Mouse (Mus musculus): Measurements from ENCODE around the gene Rab11fip4.
A peak's percentile ranks its signal among the peaks of the same experiment; 100 is the strongest.

The Rab11fip4 gene

GRCm38 (mm10) chr11:79714082-79714742 lies 123.2 kb downstream of the Rab11fip4 start:
- no peak for DNase-seq (ENCODE audit: low spot score)

GRCm38 (mm10) chr11:79714743-79715110 lies 123.7 kb downstream of the Rab11fip4 start:
- no peak for DNase-seq (ENCODE audit: low spot score)

GRCm38 (mm10) chr11:79715316-79715715 lies 124.3 kb downstream of the Rab11fip4 start:
- DNase-seq (ENCODE audit: low spot score) = no peak

GRCm38 (mm10) chr11:79715733-79716452 lies 124.9 kb downstream of the Rab11fip4 start:
- DNase-seq (ENCODE audit: low spot score) = no peak

GRCm38 (mm10) chr11:79716453-79716749 lies 125.4 kb downstream of the Rab11fip4 start:
- no peak for DNase-seq (ENCODE audit: low spot score)

- DNase-seq (ENCODE audit: low spot score) = no peak
Observed at GRCm38 (mm10) chr11:79717271-79717670, 126.3 kb downstream of the Rab11fip4 start.

GRCm38 (mm10) chr11:79717801-79718200 lies 126.8 kb downstream of the Rab11fip4 start:
- DNase-seq (ENCODE audit: low spot score) = no peak

- no peak for DNase-seq (ENCODE audit: low spot score)
Observed at GRCm38 (mm10) chr11:79718202-79718601, 127.2 kb downstream of the Rab11fip4 start.

- no peak for DNase-seq (ENCODE audit: low spot score)
Observed at GRCm38 (mm10) chr11:79718829-79719346, 127.9 kb downstream of the Rab11fip4 start.

GRCm38 (mm10) chr11:79720737-79721136 lies 129.7 kb downstream of the Rab11fip4 start:
- no peak for DNase-seq (ENCODE audit: low spot score)

GRCm38 (mm10) chr11:79722811-79723210 lies 131.8 kb downstream of the Rab11fip4 start:
- no peak for DNase-seq (ENCODE audit: low spot score)

- no peak for DNase-seq (ENCODE audit: low spot score)
Observed at GRCm38 (mm10) chr11:79725005-79725404, 134.0 kb downstream of the Rab11fip4 start.

GRCm38 (mm10) chr11:79729231-79730047 lies 138.4 kb downstream of the Rab11fip4 start:
- DNase-seq (ENCODE audit: low spot score) = peak; percentile 49

GRCm38 (mm10) chr11:79730462-79730861 lies 139.4 kb downstream of the Rab11fip4 start:
- no peak for DNase-seq (ENCODE audit: low spot score)

- no peak for DNase-seq (ENCODE audit: low spot score)
Observed at GRCm38 (mm10) chr11:79731476-79731875, 140.5 kb downstream of the Rab11fip4 start.

GRCm38 (mm10) chr11:79733013-79733412 lies 142.0 kb downstream of the Rab11fip4 start:
- DNase-seq (ENCODE audit: low spot score) = no peak

- DNase-seq (ENCODE audit: low spot score) = no peak
Observed at GRCm38 (mm10) chr11:79736232-79737006, 145.4 kb downstream of the Rab11fip4 start.

- DNase-seq (ENCODE audit: low spot score) = no peak
Observed at GRCm38 (mm10) chr11:79737126-79737697, 146.2 kb downstream of the Rab11fip4 start.

GRCm38 (mm10) chr11:79737865-79738502 lies 147.0 kb downstream of the Rab11fip4 start:
- no peak for DNase-seq (ENCODE audit: low spot score)

GRCm38 (mm10) chr11:79738725-79739558 lies 147.9 kb downstream of the Rab11fip4 start:
- no peak for DNase-seq (ENCODE audit: low spot score)

All from testis, postnatal 14 days (tissue).